Mouse (Mus musculus): ENCODE data around the gene Mrpl39. TPM values are rescaled to one million over a fixed set of nuclear protein-coding genes. Genes with fewer than 3 reads are reported as not detected.

Gene Mrpl39
- 28.0 and 39.1 TPM in 2 replicates for polyA plus RNA-seq (2012; rRNA removed)
- polyA plus RNA-seq (2014; fragmentation: Nextera tagmentation; extraction: Ambion mirVana) = 41.1 and 46.1 TPM in 2 replicates

GRCm38 (mm10) chr16:84735166-84736105 is at the start of gene Mrpl39:
Mrpl39 (minus strand) TSS chr16:84735742.
- peaks cover 19% of the 10 kb centered on the region for H3K36me3 ChIP-seq (ENCODE audit: control insufficient read depth, insufficient read depth, low read length)
- peak within 1 kb of the TSS; percentile 75 for H3K4me3 ChIP-seq (replicated peaks; ENCODE audit: low read length)
- DNase-seq (ENCODE audit: low spot score) (peak; percentile 96), ATAC-seq (ENCODE audit: low FRiP score, low read depth) (peak; percentile 98)
- H3K4me2 ChIP-seq (replicated peaks; ENCODE audit: low read depth, low read length, severe bottlenecking) = peak within 1 kb of the TSS; percentile 69
- no peaks in the 10 kb centered on the region for H3K27me3 ChIP-seq (ENCODE audit: control insufficient read depth, insufficient read depth, low read length)
- WGBS = under 1% methylated on average over 61 of the region's 66 CpGs
- peaks cover 8% of the 10 kb centered on the region for H3K4me1 ChIP-seq (ENCODE audit: control insufficient read depth, insufficient read depth, low read length)
- H3K27ac ChIP-seq (replicated peaks; ENCODE audit: low read depth, low read length) = peak within 1 kb of the TSS; percentile 72
- peak within 1 kb of the TSS; percentile 76 for H3K9ac ChIP-seq (ENCODE audit: low read depth, low read length, severe bottlenecking)
- TF ChIP-seq POLR2A (IDR thresholded peaks at IDR 0.05; ENCODE audit: borderline replicate concordance, extremely low read depth, insufficient read depth, insufficient read length) = peak; percentile 81; the same call in 1 of the 2 replicates
- no peaks in the 10 kb centered on the region for H3K9me3 ChIP-seq (ENCODE audit: control insufficient read depth, low read length)

- H3K9me3 ChIP-seq (ENCODE audit: control insufficient read depth, low read length) = no peaks in the 10 kb centered on the region
- DNase-seq (ENCODE audit: low spot score) = no peak
- no peaks in the 10 kb centered on the region for H3K27me3 ChIP-seq (ENCODE audit: control insufficient read depth, insufficient read depth, low read length)
- no peak overlapping the region for H3K27ac ChIP-seq (replicated peaks; ENCODE audit: low read depth, low read length)
- no peaks in the 10 kb centered on the region for H3K4me1 ChIP-seq (ENCODE audit: control insufficient read depth, insufficient read depth, low read length)
- no peak for ATAC-seq (ENCODE audit: low FRiP score, low read depth)
- 19% methylated on average over 7 of the region's 7 CpGs for WGBS
- no peak overlapping the region for H3K9ac ChIP-seq (ENCODE audit: low read depth, low read length, severe bottlenecking)
- TF ChIP-seq POLR2A (IDR thresholded peaks at IDR 0.05; ENCODE audit: borderline replicate concordance, extremely low read depth, insufficient read depth, insufficient read length) = no peak
- no peak overlapping the region for H3K4me3 ChIP-seq (replicated peaks; ENCODE audit: low read length)
- H3K36me3 ChIP-seq (ENCODE audit: control insufficient read depth, insufficient read depth, low read length) = no peaks in the 10 kb centered on the region
- no peak overlapping the region for H3K4me2 ChIP-seq (replicated peaks; ENCODE audit: low read depth, low read length, severe bottlenecking)
Observed at GRCm38 (mm10) chr16:84784966-84785365, 49.4 kb upstream of the Mrpl39 start.

GRCm38 (mm10) chr16:84783279-84783678 is 47.7 kb upstream of the Mrpl39 start:
- Histone ChIP-seq H3K9me3 (ENCODE audit: control insufficient read depth, low read length) (no peaks in the 10 kb centered on the region), H3K27ac (replicated peaks; ENCODE audit: low read depth, low read length) (no peak overlapping the region), H3K4me1 (ENCODE audit: control insufficient read depth, insufficient read depth, low read length) (no peaks in the 10 kb centered on the region), H3K9ac (ENCODE audit: low read depth, low read length, severe bottlenecking) (no peak overlapping the region), H3K36me3 (ENCODE audit: control insufficient read depth, insufficient read depth, low read length) (no peaks in the 10 kb centered on the region), H3K4me2 (replicated peaks; ENCODE audit: low read depth, low read length, severe bottlenecking) (no peak overlapping the region), H3K4me3 (replicated peaks; ENCODE audit: low read length) (no peak overlapping the region), H3K27me3 (ENCODE audit: control insufficient read depth, insufficient read depth, low read length) (no peaks in the 10 kb centered on the region)
- DNase-seq (ENCODE audit: low spot score) = no peak
- ATAC-seq (ENCODE audit: low FRiP score, low read depth) = no peak
- no peak for TF ChIP-seq POLR2A (IDR thresholded peaks at IDR 0.05; ENCODE audit: borderline replicate concordance, extremely low read depth, insufficient read depth, insufficient read length)
- 46% methylated on average over 2 of the region's 2 CpGs for WGBS

- WGBS = 79% methylated on average over 5 of the region's 5 CpGs
- Histone ChIP-seq H3K4me1 (ENCODE audit: control insufficient read depth, insufficient read depth, low read length) (no peaks in the 10 kb centered on the region), H3K4me2 (replicated peaks; ENCODE audit: low read depth, low read length, severe bottlenecking) (no peak overlapping the region), H3K4me3 (replicated peaks; ENCODE audit: low read length) (no peak overlapping the region), H3K36me3 (ENCODE audit: control insufficient read depth, insufficient read depth, low read length) (no peaks in the 10 kb centered on the region), H3K9ac (ENCODE audit: low read depth, low read length, severe bottlenecking) (no peak overlapping the region), H3K9me3 (ENCODE audit: control insufficient read depth, low read length) (no peaks in the 10 kb centered on the region), H3K27me3 (ENCODE audit: control insufficient read depth, insufficient read depth, low read length) (peaks cover 17% of the 10 kb centered on the region), H3K27ac (replicated peaks; ENCODE audit: low read depth, low read length) (no peak overlapping the region)
- no peak for TF ChIP-seq POLR2A (IDR thresholded peaks at IDR 0.05; ENCODE audit: borderline replicate concordance, extremely low read depth, insufficient read depth, insufficient read length)
- DNase-seq (ENCODE audit: low spot score) (no peak), ATAC-seq (ENCODE audit: low FRiP score, low read depth) (no peak)
Observed at GRCm38 (mm10) chr16:84779718-84780117, 44.2 kb upstream of the Mrpl39 start.

GRCm38 (mm10) chr16:84778861-84779630 is 43.5 kb upstream of the Mrpl39 start:
- Histone ChIP-seq H3K4me1 (ENCODE audit: control insufficient read depth, insufficient read depth, low read length) (no peaks in the 10 kb centered on the region), H3K9ac (ENCODE audit: low read depth, low read length, severe bottlenecking) (no peak overlapping the region), H3K4me3 (replicated peaks; ENCODE audit: low read length) (no peak overlapping the region), H3K9me3 (ENCODE audit: control insufficient read depth, low read length) (no peaks in the 10 kb centered on the region), H3K36me3 (ENCODE audit: control insufficient read depth, insufficient read depth, low read length) (no peaks in the 10 kb centered on the region), H3K27ac (replicated peaks; ENCODE audit: low read depth, low read length) (no peak overlapping the region), H3K27me3 (ENCODE audit: control insufficient read depth, insufficient read depth, low read length) (peaks cover 17% of the 10 kb centered on the region), H3K4me2 (replicated peaks; ENCODE audit: low read depth, low read length, severe bottlenecking) (no peak overlapping the region)
- WGBS = 79% methylated on average over 6 of the region's 6 CpGs
- ATAC-seq (ENCODE audit: low FRiP score, low read depth) = no peak
- DNase-seq (ENCODE audit: low spot score) = no peak
- no peak for TF ChIP-seq POLR2A (IDR thresholded peaks at IDR 0.05; ENCODE audit: borderline replicate concordance, extremely low read depth, insufficient read depth, insufficient read length)
